Mouse (Mus musculus): ENCODE measurements around the gene Myo18a. TPM values are rescaled to one million over a fixed set of nuclear protein-coding genes. Genes with fewer than 3 reads are reported as not detected.
A peak's percentile ranks its signal among the peaks of the same experiment; 100 is the strongest.

Myo18a gene
- polyA plus RNA-seq, 1 experiment from 2014 or later, result 27.7 TPM

GRCm38 (mm10) chr11:77864771-77865170 lies 101.7 kb downstream of the Myo18a start:
- H3K27ac ChIP-seq, result no peak overlapping the region
- WGBS, result 61% methylated on average over 12 of the region's 12 CpGs

DNA sequence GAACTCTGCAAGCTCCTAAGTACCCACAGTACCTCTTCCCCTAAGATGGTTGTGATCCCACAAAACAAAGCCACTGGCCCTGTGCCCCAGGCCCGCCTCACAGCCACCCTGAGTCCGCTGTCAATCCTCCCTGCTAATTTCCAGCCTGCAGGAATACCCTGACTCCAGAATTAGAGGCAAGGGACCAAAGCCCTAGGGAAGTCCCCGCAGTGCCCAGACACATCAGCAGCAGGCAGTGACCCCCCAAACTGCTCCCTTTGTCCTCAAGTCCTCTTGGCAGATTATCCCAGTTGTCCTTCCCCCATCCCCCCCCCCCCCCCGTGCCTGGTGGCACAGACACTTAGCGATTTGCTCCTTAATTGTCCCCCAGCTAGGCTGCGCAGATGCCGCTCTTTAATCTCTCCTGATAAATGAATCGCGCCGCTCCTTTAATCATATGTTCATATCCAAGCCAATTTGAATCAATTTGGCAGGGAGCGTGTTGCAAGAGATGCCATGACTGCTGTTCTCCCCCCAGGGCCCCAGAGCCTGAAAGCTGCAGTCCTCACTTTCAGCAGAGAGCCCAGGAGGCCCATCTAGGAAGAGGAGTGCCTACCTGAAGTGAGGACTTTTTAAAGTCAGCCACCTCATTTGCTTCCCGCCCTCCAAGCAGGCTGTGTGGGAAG lies 104.5 kb downstream of the Myo18a start:
- Histone ChIP-seq H3K36me3 (no peaks in the 10 kb centered on the region), H3K9ac (no peak overlapping the region), H3K9me3 (no peaks in the 10 kb centered on the region), H3K4me1 (replicated peaks) (peaks cover 9% of the 10 kb centered on the region; the same call in 1 of the 2 replicates), H3K27me3 (replicated peaks) (no peaks in the 10 kb centered on the region), H3K27ac (no peak overlapping the region), H3K4me2 (replicated peaks) (no peak overlapping the region), H3K4me3 (replicated peaks) (no peak overlapping the region)
- WGBS, result 33% methylated on average over 12 of the region's 12 CpGs
- ATAC-seq, result no peak

More at GRCm38 (mm10) chr11:77864771-77865170, 101.7 kb downstream of the Myo18a start:
- H3K9ac ChIP-seq, result no peak overlapping the region
- H3K9me3 ChIP-seq, result no peaks in the 10 kb centered on the region
- no peak for ATAC-seq
- H3K27me3 ChIP-seq (replicated peaks), result no peaks in the 10 kb centered on the region
- no peak overlapping the region for H3K4me3 ChIP-seq (replicated peaks)
- 0 out of 2 replicates have a peak, but pooled peaks cover 6% of the 10 kb centered on the region for H3K36me3 ChIP-seq
- H3K4me1 ChIP-seq (replicated peaks), result peaks cover 4% of the 10 kb centered on the region; the same call in 1 of the 2 replicates
- H3K4me2 ChIP-seq (replicated peaks), result no peak overlapping the region

- H3K36me3 ChIP-seq, result no peaks in the 10 kb centered on the region
- no peak for ATAC-seq
- H3K27me3 ChIP-seq (replicated peaks), result no peaks in the 10 kb centered on the region
- H3K4me1 ChIP-seq (replicated peaks), result peaks cover 14% of the 10 kb centered on the region
- WGBS, result 38% methylated on average over 4 of the region's 4 CpGs
- H3K4me2 ChIP-seq (replicated peaks), result no peak overlapping the region
- no peak overlapping the region for H3K9ac ChIP-seq
- H3K4me3 ChIP-seq (replicated peaks), result no peak overlapping the region
- no peaks in the 10 kb centered on the region for H3K9me3 ChIP-seq
- no peak overlapping the region for H3K27ac ChIP-seq
Measured at GRCm38 (mm10) chr11:77871436-77871835, 108.4 kb downstream of the Myo18a start.

- 1% methylated on average over 11 of the region's 11 CpGs for WGBS
- no peak overlapping the region for H3K27ac ChIP-seq
- ATAC-seq, result no peak
- peak overlapping the region; percentile 22; the same call in 1 of the 2 replicates for H3K4me2 ChIP-seq (replicated peaks)
- H3K4me1 ChIP-seq (replicated peaks), result peaks cover 22% of the 10 kb centered on the region
- no peaks in the 10 kb centered on the region for H3K9me3 ChIP-seq
- no peaks in the 10 kb centered on the region for H3K36me3 ChIP-seq
- H3K27me3 ChIP-seq (replicated peaks), result no peaks in the 10 kb centered on the region
- no peak overlapping the region for H3K4me3 ChIP-seq (replicated peaks)
- H3K9ac ChIP-seq, result no peak overlapping the region
Measured at GRCm38 (mm10) chr11:77872236-77872635, 109.2 kb downstream of the Myo18a start.

- 13% methylated on average over 7 of the region's 7 CpGs for WGBS
- H3K4me2 ChIP-seq (replicated peaks), result peak overlapping the region; percentile 22; the same call in 1 of the 2 replicates
Measured at GRCm38 (mm10) chr11:77872685-77873084, 109.6 kb downstream of the Myo18a start.

GRCm38 (mm10) chr11:77873116-77873515 lies 110.1 kb downstream of the Myo18a start:
- ATAC-seq, result no peak
- Histone ChIP-seq H3K27ac (no peak overlapping the region), H3K27me3 (replicated peaks) (no peaks in the 10 kb centered on the region), H3K4me3 (replicated peaks) (no peak overlapping the region), H3K4me1 (replicated peaks) (peaks cover 18% of the 10 kb centered on the region), H3K9ac (no peak overlapping the region), H3K36me3 (no peaks in the 10 kb centered on the region), H3K4me2 (replicated peaks) (no peak overlapping the region), H3K9me3 (no peaks in the 10 kb centered on the region)
- WGBS, result 44% methylated on average over 3 of the region's 3 CpGs

More at GRCm38 (mm10) chr11:77872685-77873084, 109.6 kb downstream of the Myo18a start:
- peaks cover 22% of the 10 kb centered on the region for H3K4me1 ChIP-seq (replicated peaks)
- H3K27me3 ChIP-seq (replicated peaks), result no peaks in the 10 kb centered on the region
- no peaks in the 10 kb centered on the region for H3K9me3 ChIP-seq
- H3K4me3 ChIP-seq (replicated peaks), result no peak overlapping the region
- no peak overlapping the region for H3K9ac ChIP-seq
- ATAC-seq, result no peak
- no peak overlapping the region for H3K27ac ChIP-seq
- no peaks in the 10 kb centered on the region for H3K36me3 ChIP-seq

- peak; percentile 44; the same call in 1 of the 2 replicates for ATAC-seq
- Histone ChIP-seq H3K27ac (no peak overlapping the region), H3K4me1 (replicated peaks) (peaks cover 18% of the 10 kb centered on the region), H3K36me3 (no peaks in the 10 kb centered on the region), H3K27me3 (replicated peaks) (no peaks in the 10 kb centered on the region), H3K9ac (no peak overlapping the region), H3K4me2 (replicated peaks) (no peak overlapping the region), H3K4me3 (replicated peaks) (no peak overlapping the region), H3K9me3 (no peaks in the 10 kb centered on the region)
- WGBS, result 62% methylated on average over 6 of the region's 6 CpGs
Measured at GRCm38 (mm10) chr11:77874685-77875231, 111.7 kb downstream of the Myo18a start.

- H3K4me3 ChIP-seq (replicated peaks), result no peak overlapping the region
- WGBS, result 61% methylated on average over 5 of the region's 5 CpGs
Measured at GRCm38 (mm10) chr11:77875269-77875668, 112.2 kb downstream of the Myo18a start.

GRCm38 (mm10) chr11:77875847-77876759 lies 113.1 kb downstream of the Myo18a start:
- whole genome bisulfite sequencing, result 56% methylated on average over 26 of the region's 26 CpGs
- 0 out of 2 replicates have a peak overlapping the region, but pooled peaks have one; percentile 11 for H3K4me2 ChIP-seq (replicated peaks)
- H3K36me3 ChIP-seq, result no peaks in the 10 kb centered on the region
- no peak overlapping the region for H3K4me3 ChIP-seq (replicated peaks)
- H3K9me3 ChIP-seq, result no peaks in the 10 kb centered on the region
- H3K27ac ChIP-seq, result no peak overlapping the region
- H3K4me1 ChIP-seq (replicated peaks), result peaks cover 18% of the 10 kb centered on the region
- no peak for ATAC-seq
- no peaks in the 10 kb centered on the region for H3K27me3 ChIP-seq (replicated peaks)
- no peak overlapping the region for H3K9ac ChIP-seq

More at GRCm38 (mm10) chr11:77875269-77875668, 112.2 kb downstream of the Myo18a start:
- H3K36me3 ChIP-seq, result no peaks in the 10 kb centered on the region
- no peak overlapping the region for H3K27ac ChIP-seq
- ATAC-seq, result no peak
- H3K9ac ChIP-seq, result no peak overlapping the region
- H3K27me3 ChIP-seq (replicated peaks), result no peaks in the 10 kb centered on the region
- no peak overlapping the region for H3K4me2 ChIP-seq (replicated peaks)
- H3K9me3 ChIP-seq, result no peaks in the 10 kb centered on the region
- peaks cover 18% of the 10 kb centered on the region for H3K4me1 ChIP-seq (replicated peaks)

GRCm38 (mm10) chr11:77876760-77877148 lies 113.7 kb downstream of the Myo18a start:
- Histone ChIP-seq H3K36me3 (no peaks in the 10 kb centered on the region), H3K27me3 (replicated peaks) (no peaks in the 10 kb centered on the region), H3K27ac (no peak overlapping the region), H3K4me3 (replicated peaks) (no peak overlapping the region), H3K9ac (no peak overlapping the region; the same call in 1 of the 2 replicates), H3K9me3 (no peaks in the 10 kb centered on the region), H3K4me1 (replicated peaks) (peaks cover 18% of the 10 kb centered on the region), H3K4me2 (replicated peaks) (no peak overlapping the region)
- 49% methylated on average over 11 of the region's 11 CpGs for WGBS
- no peak for ATAC-seq

DNA sequence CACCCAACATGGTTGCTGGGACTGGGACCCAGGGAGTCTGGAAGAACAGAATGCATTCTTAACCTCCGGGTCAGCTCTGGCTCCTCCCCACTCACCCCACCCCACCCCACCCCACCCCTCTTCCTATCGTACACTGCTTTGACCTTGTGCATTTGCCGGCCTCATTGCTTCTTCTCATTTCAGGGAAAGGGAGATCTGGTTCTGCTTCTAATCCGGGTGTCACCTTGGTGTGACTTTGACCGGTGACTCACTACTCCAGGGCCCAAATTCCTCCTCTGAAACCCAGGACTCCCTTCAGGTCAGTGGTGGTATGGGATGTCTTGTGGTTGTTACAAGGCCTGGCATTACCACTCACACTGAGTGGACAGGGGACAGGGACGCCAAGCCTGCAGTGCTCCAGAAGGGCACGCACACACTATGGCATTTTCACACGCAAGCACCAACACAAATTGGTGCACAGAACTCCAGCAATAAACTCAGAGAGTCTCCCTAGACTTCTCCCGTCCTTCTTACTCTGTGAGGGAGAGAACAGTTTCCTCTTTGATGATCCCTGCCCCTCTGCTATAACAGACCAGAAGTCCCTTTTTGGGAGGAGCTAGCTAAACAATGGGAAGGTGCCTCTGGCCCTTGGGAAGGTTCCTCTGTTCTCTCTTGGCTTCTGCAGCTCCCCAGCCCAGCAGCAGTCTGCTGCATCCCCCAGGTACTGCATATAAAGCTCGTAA lies 121.6 kb downstream of the Myo18a start:
- Histone ChIP-seq H3K27me3 (replicated peaks) (no peaks in the 10 kb centered on the region), H3K4me1 (replicated peaks) (peaks cover 26% of the 10 kb centered on the region), H3K4me2 (replicated peaks) (no peak overlapping the region), H3K36me3 (no peaks in the 10 kb centered on the region), H3K9ac (no peak overlapping the region), H3K4me3 (replicated peaks) (no peak overlapping the region), H3K27ac (peak overlapping the region; percentile 40; the same call in 1 of the 2 replicates), H3K9me3 (no peaks in the 10 kb centered on the region)
- WGBS, result 41% methylated on average over 10 of the region's 10 CpGs
- ATAC-seq, result peak; percentile 73

GRCm38 (mm10) chr11:77885246-77885575 lies 122.2 kb downstream of the Myo18a start:
- H3K36me3 ChIP-seq, result no peaks in the 10 kb centered on the region
- H3K9ac ChIP-seq, result no peak overlapping the region
- no peaks in the 10 kb centered on the region for H3K27me3 ChIP-seq (replicated peaks)
- no peak overlapping the region for H3K4me2 ChIP-seq (replicated peaks)
- no peak for ATAC-seq
- no peak overlapping the region for H3K27ac ChIP-seq
- H3K4me3 ChIP-seq (replicated peaks), result no peak overlapping the region
- WGBS, result 46% methylated on average over 8 of the region's 8 CpGs
- H3K9me3 ChIP-seq, result no peaks in the 10 kb centered on the region
- peaks cover 26% of the 10 kb centered on the region for H3K4me1 ChIP-seq (replicated peaks)
